Mouse (Mus musculus): Measurements from ENCODE around the gene Srcap. TPM values are rescaled to one million over a fixed set of nuclear protein-coding genes. Genes with fewer than 3 reads are reported as not detected.

Gene Srcap
- polyA plus RNA-seq, 2 experiments, result 21.4 to 44.1 TPM

GRCm38 (mm10) chr7:127588011-127588871 lies 76.5 kb downstream of the Srcap start, which contains the start of the genes Ccdc189 and Rnf40:
Gene Ccdc189 (minus strand): TSS chr7:127588595.
Gene Rnf40 (plus strand): TSS chr7:127588767.
- DNase-seq (ENCODE audit: low spot score), result peak; percentile 99
- Histone ChIP-seq H3K27ac (replicated peaks; ENCODE audit: low read depth, low read length) (peak within 1 kb of the TSS; percentile 53), H3K9ac (ENCODE audit: low read depth, low read length, severe bottlenecking) (peak within 1 kb of the TSS; percentile 75), H3K36me3 (ENCODE audit: control insufficient read depth, insufficient read depth, low read length) (peaks cover 56% of the 10 kb centered on the region), H3K27me3 (ENCODE audit: control insufficient read depth, insufficient read depth, low read length) (no peaks in the 10 kb centered on the region), H3K4me2 (replicated peaks; ENCODE audit: low read depth, low read length, severe bottlenecking) (peak within 1 kb of the TSS; percentile 67), H3K9me3 (ENCODE audit: control insufficient read depth, low read length) (no peaks in the 10 kb centered on the region), H3K4me1 (ENCODE audit: control insufficient read depth, insufficient read depth, low read length) (peaks cover 10% of the 10 kb centered on the region; the same call in 1 of the 2 replicates), H3K4me3 (replicated peaks; ENCODE audit: low read length) (peak within 1 kb of the TSS; percentile 91)
- peak; percentile 61; the same call in 1 of the 2 replicates for TF ChIP-seq POLR2A (IDR thresholded peaks at IDR 0.05; ENCODE audit: borderline replicate concordance, extremely low read depth, insufficient read depth, insufficient read length)
- ATAC-seq (ENCODE audit: low FRiP score, low read depth), result peak; percentile 99
- under 1% methylated on average over 50 of the region's 50 CpGs for WGBS

- no peak overlapping the region for H3K27ac ChIP-seq (replicated peaks; ENCODE audit: low read depth, low read length)
- peak overlapping the region; percentile 91 for H3K4me3 ChIP-seq (replicated peaks; ENCODE audit: low read length)
- peak overlapping the region; percentile 75 for H3K9ac ChIP-seq (ENCODE audit: low read depth, low read length, severe bottlenecking)
- no peaks in the 10 kb centered on the region for H3K9me3 ChIP-seq (ENCODE audit: control insufficient read depth, low read length)
- ATAC-seq (ENCODE audit: low FRiP score, low read depth), result no peak
- no peak for TF ChIP-seq POLR2A (IDR thresholded peaks at IDR 0.05; ENCODE audit: borderline replicate concordance, extremely low read depth, insufficient read depth, insufficient read length)
- H3K36me3 ChIP-seq (ENCODE audit: control insufficient read depth, insufficient read depth, low read length), result peaks cover 56% of the 10 kb centered on the region
- H3K4me2 ChIP-seq (replicated peaks; ENCODE audit: low read depth, low read length, severe bottlenecking), result peak overlapping the region; percentile 66
- DNase-seq (ENCODE audit: low spot score), result no peak
- peaks cover 10% of the 10 kb centered on the region; the same call in 1 of the 2 replicates for H3K4me1 ChIP-seq (ENCODE audit: control insufficient read depth, insufficient read depth, low read length)
- WGBS, result 7% methylated on average over 22 of the region's 29 CpGs
- H3K27me3 ChIP-seq (ENCODE audit: control insufficient read depth, insufficient read depth, low read length), result no peaks in the 10 kb centered on the region
These were observed 77.1 kb downstream of the Srcap start for GRCm38 (mm10) chr7:127588901-127589300.

GRCm38 (mm10) chr7:127589637-127590036 lies 77.9 kb downstream of the Srcap start:
- H3K4me3 ChIP-seq (replicated peaks; ENCODE audit: low read length), result peak overlapping the region; percentile 91
- ATAC-seq (ENCODE audit: low FRiP score, low read depth) (no peak), DNase-seq (ENCODE audit: low spot score) (no peak)
- peaks cover 10% of the 10 kb centered on the region; the same call in 1 of the 2 replicates for H3K4me1 ChIP-seq (ENCODE audit: control insufficient read depth, insufficient read depth, low read length)
- peaks cover 56% of the 10 kb centered on the region for H3K36me3 ChIP-seq (ENCODE audit: control insufficient read depth, insufficient read depth, low read length)
- no peaks in the 10 kb centered on the region for H3K9me3 ChIP-seq (ENCODE audit: control insufficient read depth, low read length)
- no peaks in the 10 kb centered on the region for H3K27me3 ChIP-seq (ENCODE audit: control insufficient read depth, insufficient read depth, low read length)
- no peak overlapping the region for H3K27ac ChIP-seq (replicated peaks; ENCODE audit: low read depth, low read length)
- TF ChIP-seq POLR2A (IDR thresholded peaks at IDR 0.05; ENCODE audit: borderline replicate concordance, extremely low read depth, insufficient read depth, insufficient read length), result no peak
- H3K4me2 ChIP-seq (replicated peaks; ENCODE audit: low read depth, low read length, severe bottlenecking), result peak overlapping the region; percentile 66
- H3K9ac ChIP-seq (ENCODE audit: low read depth, low read length, severe bottlenecking), result no peak overlapping the region
- WGBS, result 91% methylated on average over 9 of the region's 9 CpGs

- Histone ChIP-seq H3K9me3 (ENCODE audit: control insufficient read depth, low read length) (no peaks in the 10 kb centered on the region), H3K9ac (ENCODE audit: low read depth, low read length, severe bottlenecking) (no peak overlapping the region), H3K36me3 (ENCODE audit: control insufficient read depth, insufficient read depth, low read length) (peaks cover 66% of the 10 kb centered on the region), H3K4me1 (ENCODE audit: control insufficient read depth, insufficient read depth, low read length) (peaks cover 10% of the 10 kb centered on the region; the same call in 1 of the 2 replicates), H3K27me3 (ENCODE audit: control insufficient read depth, insufficient read depth, low read length) (no peaks in the 10 kb centered on the region), H3K27ac (replicated peaks; ENCODE audit: low read depth, low read length) (no peak overlapping the region), H3K4me3 (replicated peaks; ENCODE audit: low read length) (no peak overlapping the region), H3K4me2 (replicated peaks; ENCODE audit: low read depth, low read length, severe bottlenecking) (no peak overlapping the region)
- DNase-seq (ENCODE audit: low spot score) (no peak), ATAC-seq (ENCODE audit: low FRiP score, low read depth) (no peak)
- 87% methylated on average over 10 of the region's 10 CpGs for WGBS
- TF ChIP-seq POLR2A (IDR thresholded peaks at IDR 0.05; ENCODE audit: borderline replicate concordance, extremely low read depth, insufficient read depth, insufficient read length), result no peak
These were observed 79.3 kb downstream of the Srcap start for GRCm38 (mm10) chr7:127591108-127591507.

DNA sequence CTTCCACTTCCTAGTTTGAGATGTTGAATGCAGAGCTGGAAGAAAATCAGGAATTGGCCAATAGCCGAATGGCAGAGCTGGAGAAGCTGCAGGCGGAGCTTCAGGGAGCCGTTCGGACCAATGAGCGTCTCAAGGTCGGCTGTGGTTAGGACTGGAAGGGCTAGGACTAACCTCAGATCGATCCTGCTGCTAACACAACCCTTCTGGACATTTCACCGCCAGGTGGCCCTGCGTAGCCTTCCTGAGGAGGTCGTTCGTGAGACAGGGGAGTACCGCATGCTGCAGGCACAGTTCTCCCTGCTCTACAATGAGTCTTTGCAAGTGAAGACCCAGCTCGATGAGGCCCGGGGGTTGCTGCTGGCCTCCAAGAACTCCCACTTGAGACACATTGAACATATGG lies 80.8 kb downstream of the Srcap start:
- WGBS, result 90% methylated on average over 14 of the region's 14 CpGs
- Histone ChIP-seq H3K27me3 (ENCODE audit: control insufficient read depth, insufficient read depth, low read length) (no peaks in the 10 kb centered on the region), H3K36me3 (ENCODE audit: control insufficient read depth, insufficient read depth, low read length) (peaks cover 80% of the 10 kb centered on the region), H3K27ac (replicated peaks; ENCODE audit: low read depth, low read length) (no peak overlapping the region), H3K4me2 (replicated peaks; ENCODE audit: low read depth, low read length, severe bottlenecking) (no peak overlapping the region), H3K9me3 (ENCODE audit: control insufficient read depth, low read length) (no peaks in the 10 kb centered on the region), H3K4me3 (replicated peaks; ENCODE audit: low read length) (no peak overlapping the region), H3K9ac (ENCODE audit: low read depth, low read length, severe bottlenecking) (no peak overlapping the region), H3K4me1 (ENCODE audit: control insufficient read depth, insufficient read depth, low read length) (peaks cover 6% of the 10 kb centered on the region; the same call in 1 of the 2 replicates)
- ATAC-seq (ENCODE audit: low FRiP score, low read depth) (no peak), DNase-seq (ENCODE audit: low spot score) (no peak)
- no peak for TF ChIP-seq POLR2A (IDR thresholded peaks at IDR 0.05; ENCODE audit: borderline replicate concordance, extremely low read depth, insufficient read depth, insufficient read length)

Measured in limb, embryonic 14.5 days (tissue).